Mouse (Mus musculus) CH12.LX (cell line): ENCODE results near the gene Rpn1.

Source experiments
- CTCF ChIP-seq, 2 experiments: IDR thresholded peaks in 1 of 2; conservative IDR thresholded peaks in 1 of 2; 2 replicates each; pipeline ENCODE4 v1.5.1; 2011 to 2012; ENCODE audit warnings: low read depth in 2 of 2, low read length in 2 of 2, improper control_type of control experiment in 1 of 2, inconsistent platforms in 1 of 2, mild to moderate bottlenecking in 1 of 2, moderate library complexity in 1 of 2
- EP300 ChIP-seq: IDR thresholded peaks from 2 replicates; pipeline ENCODE4 v1.6.1; 2011; ENCODE audit warnings: low read length, improper control_type of control experiment
- JUND ChIP-seq: conservative IDR thresholded peaks from 2 replicates; pipeline ENCODE4 v1.6.1; 2011; ENCODE audit warnings: low read depth, low read length, improper control_type of control experiment
- RCOR1 ChIP-seq: conservative IDR thresholded peaks from 2 replicates; pipeline ENCODE4 v1.6.1; 2012; ENCODE audit warnings: low read depth, mild to moderate bottlenecking, inconsistent platforms, low read length, improper control_type of control experiment

GRCm38 (mm10) chr6:88047853-88048252 is 36.4 kb upstream of the Rpn1 start:
- TF ChIP-seq JUND, result no peak
- TF ChIP-seq CTCF (conservative IDR thresholded peaks at IDR 0.05 in 1 of 2, IDR thresholded peaks at IDR 0.05 in 1 of 2; ENCODE audit: low read depth in 2 of 2, low read length in 2 of 2), result no peak
- no peak for TF ChIP-seq EP300
- no peak for TF ChIP-seq RCOR1
